26 mouse cellular contexts compared by ENCODE assay signal in the genomic region with DNA sequence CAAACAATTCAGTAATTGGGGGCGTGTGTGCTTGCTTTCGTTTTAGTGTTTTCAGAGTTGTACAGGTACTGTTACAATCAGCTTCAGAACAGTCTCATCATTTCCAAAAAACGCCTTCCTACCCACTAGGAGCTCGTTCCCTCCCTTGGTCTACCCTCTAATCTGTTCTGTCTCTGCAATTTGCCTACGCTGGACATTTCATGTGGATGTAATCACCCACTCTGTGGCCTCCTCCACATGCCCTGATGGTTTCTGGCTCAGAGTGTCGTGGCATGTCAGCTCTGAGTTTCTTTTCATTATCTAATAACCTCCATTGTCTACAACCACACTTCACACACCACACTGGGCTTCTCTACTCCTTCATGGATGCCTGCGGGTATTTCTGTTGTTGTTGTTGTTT.
"Had no signal": no experiment of that assay in that cellular context is flagged by ENCODE, and none has a peak within 500 bp of the region (broad histone marks: within the 10 kb centered on the region; RNA-seq: fewer than 3 reads in every experiment).

No protein-coding gene starts in this region.

- H3K9ac ChIP-seq: heart, embryonic 12.5 days; hindbrain, embryonic 12.5 days; hindbrain, embryonic 14.5 days; intestine, embryonic 15.5 days; limb, embryonic 12.5 days; liver, embryonic 13.5 days; liver, embryonic 15.5 days had no signal

- ATAC-seq: hindbrain, embryonic 16.5 days; inflammation-experienced regulatory T-cells, adult 6 months; intestine, embryonic 15.5 days; intestine, postnatal 0 days had no signal

- H3K4me1 ChIP-seq: heart, embryonic 12.5 days; hindbrain, embryonic 10.5 days; hindbrain, embryonic 12.5 days; intestine, embryonic 15.5 days; liver, embryonic 13.5 days; liver, embryonic 15.5 days had no signal

- H3K4me2 ChIP-seq: heart, embryonic 12.5 days; hindbrain, embryonic 12.5 days; hindbrain, embryonic 14.5 days; intestine, embryonic 15.5 days; limb, embryonic 12.5 days; liver, embryonic 11.5 days; liver, embryonic 13.5 days; liver, embryonic 15.5 days had no signal

- H3K36me3 ChIP-seq: heart, embryonic 10.5 days; heart, embryonic 12.5 days; hindbrain, embryonic 10.5 days; hindbrain, embryonic 12.5 days; intestine, embryonic 15.5 days; limb, embryonic 10.5 days; limb, embryonic 12.5 days; liver, embryonic 13.5 days; liver, embryonic 15.5 days had no signal

- H3K27me3 ChIP-seq: heart, embryonic 12.5 days; hindbrain, embryonic 12.5 days; intestine, embryonic 15.5 days; limb, embryonic 12.5 days; liver, embryonic 13.5 days; liver, embryonic 15.5 days had no signal

- H3K4me3 ChIP-seq: gastrocnemius, adult 2 months; heart, embryonic 10.5 days; heart, embryonic 12.5 days; hindbrain, embryonic 10.5 days; hindbrain, embryonic 12.5 days; intestine, embryonic 15.5 days; layer of hippocampus, adult 2 months; limb, embryonic 10.5 days; limb, embryonic 12.5 days; liver, embryonic 13.5 days; liver, embryonic 15.5 days had no signal

- H3K27ac ChIP-seq: gastrocnemius, adult 2 months; heart, embryonic 10.5 days; hindbrain, embryonic 10.5 days; hindbrain, embryonic 12.5 days; hindbrain, embryonic 14.5 days; intestine, embryonic 15.5 days; layer of hippocampus, adult 2 months; limb, embryonic 10.5 days; limb, embryonic 12.5 days; liver, embryonic 13.5 days; liver, embryonic 15.5 days had no signal

- DNase-seq: gastrocnemius, adult 2 months; gastrocnemius, postnatal 10 days; gastrocnemius, postnatal 25 days; heart, adult 18-20 months; heart, postnatal 10 days; heart, postnatal 4 days; kidney, adult 18-20 months; kidney, adult 8-10 months; kidney, postnatal 10 days; layer of hippocampus, postnatal 36 days; liver; liver, embryonic 13.5 days had no signal

- H3K9me3 ChIP-seq: heart, embryonic 10.5 days; heart, embryonic 12.5 days; hindbrain, embryonic 10.5 days; hindbrain, embryonic 12.5 days; intestine, embryonic 15.5 days; limb, embryonic 10.5 days; limb, embryonic 12.5 days; liver, embryonic 13.5 days; liver, embryonic 15.5 days had no signal
